Mouse (Mus musculus) megakaryocyte-erythroid progenitor cell, adult 5-6 weeks (primary cell): ENCODE results near the gene Chil1. TPM values are rescaled to one million over a fixed set of nuclear protein-coding genes. Genes with fewer than 3 reads are reported as not detected.

Source experiments
- ATAC-seq: replicated peaks from 2 replicates; pipeline ENCODE4 v1.8.0; 2016; ENCODE audit warnings: mild to moderate bottlenecking, inconsistent platforms; ENCODE audit not compliant: severe bottlenecking, poor library complexity, low FRiP score, low TSS enrichment
- total RNA-seq, 2 experiments: library from RNA; stranded (forward) in 1 of 2; stranded (reverse) in 1 of 2; fragments of 200-1000, 215-1000 nt in 1 of 2; fragments of >200 nt in 1 of 2; fragmentation: Nextera tagmentation in 1 of 2; gene quantifications; 2 replicates each; pipeline ENCODE4 v1.2.3; 2014 to 2017

Chil1 gene
- total RNA-seq, 2 experiments from 2014 or later = 2.4 TPM; not detected in 1

DNA sequence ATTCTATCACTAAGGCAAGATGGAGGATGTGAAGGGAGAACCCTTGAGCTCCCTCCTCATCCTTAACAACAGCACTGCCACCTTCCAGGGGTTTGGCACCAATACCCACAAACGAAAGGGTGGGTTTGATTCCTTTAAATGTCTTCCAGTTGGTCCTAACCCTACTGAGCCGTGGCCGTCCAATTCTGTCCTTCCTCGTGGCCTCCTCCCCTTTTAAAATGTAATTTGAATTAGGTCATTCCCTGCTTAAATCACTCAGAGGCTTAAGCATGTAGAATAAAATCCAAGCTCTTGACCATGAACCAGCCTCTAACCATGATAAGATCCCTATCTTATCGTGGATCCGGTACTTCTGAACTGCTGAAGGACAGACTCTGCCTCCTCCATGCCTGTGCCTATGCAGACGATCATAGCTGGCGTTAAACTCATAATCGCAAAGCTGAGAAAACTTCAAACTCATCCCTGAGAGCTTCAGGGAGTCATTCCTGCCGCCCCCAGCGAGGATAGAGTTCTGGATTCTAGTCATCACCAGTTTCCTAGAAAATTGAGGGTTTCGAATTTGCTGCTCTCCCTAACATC is 42.8 kb downstream of the Chil1 start:
- ATAC-seq = no peak

DNA sequence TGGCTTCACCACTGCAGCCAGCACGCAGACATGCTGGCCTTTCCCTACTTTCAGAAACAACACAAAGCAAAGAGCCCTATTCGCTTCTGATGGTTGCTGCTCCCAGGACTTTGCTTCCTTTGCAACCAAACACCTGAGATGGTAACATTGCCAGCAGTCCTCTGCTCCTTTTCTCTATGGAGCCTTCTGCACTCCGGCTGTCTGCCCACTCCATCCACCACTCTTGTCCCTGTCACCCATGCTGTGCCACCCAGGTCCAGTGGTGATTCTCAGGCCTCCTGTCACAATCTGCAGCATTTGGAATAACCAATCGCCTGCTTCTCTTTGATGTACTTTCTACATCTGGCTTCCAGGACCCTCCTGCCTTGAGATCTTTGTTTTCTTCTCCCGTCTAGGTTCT is 43.4 kb downstream of the Chil1 start:
- ATAC-seq = no peak

DNA sequence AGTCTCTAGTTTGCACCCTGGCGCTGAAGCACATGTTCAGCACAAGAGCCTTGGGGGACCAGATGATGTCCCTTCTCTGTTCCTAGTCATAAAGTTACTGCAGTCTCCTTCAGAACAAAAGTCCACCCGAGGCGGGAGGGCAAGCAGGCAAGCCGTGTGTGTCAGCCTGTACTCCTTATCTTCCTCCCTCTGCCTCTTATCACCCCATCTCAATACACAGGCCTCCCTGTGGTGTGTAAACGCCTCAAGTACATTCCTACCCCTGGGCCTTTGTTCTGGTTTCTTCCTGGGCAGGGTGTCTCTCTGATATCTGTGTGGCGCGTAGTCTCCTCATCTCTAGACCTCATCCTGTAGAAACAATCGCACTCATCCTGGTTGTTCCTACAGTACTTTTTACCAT is 44.8 kb downstream of the Chil1 start:
- ATAC-seq = no peak

DNA sequence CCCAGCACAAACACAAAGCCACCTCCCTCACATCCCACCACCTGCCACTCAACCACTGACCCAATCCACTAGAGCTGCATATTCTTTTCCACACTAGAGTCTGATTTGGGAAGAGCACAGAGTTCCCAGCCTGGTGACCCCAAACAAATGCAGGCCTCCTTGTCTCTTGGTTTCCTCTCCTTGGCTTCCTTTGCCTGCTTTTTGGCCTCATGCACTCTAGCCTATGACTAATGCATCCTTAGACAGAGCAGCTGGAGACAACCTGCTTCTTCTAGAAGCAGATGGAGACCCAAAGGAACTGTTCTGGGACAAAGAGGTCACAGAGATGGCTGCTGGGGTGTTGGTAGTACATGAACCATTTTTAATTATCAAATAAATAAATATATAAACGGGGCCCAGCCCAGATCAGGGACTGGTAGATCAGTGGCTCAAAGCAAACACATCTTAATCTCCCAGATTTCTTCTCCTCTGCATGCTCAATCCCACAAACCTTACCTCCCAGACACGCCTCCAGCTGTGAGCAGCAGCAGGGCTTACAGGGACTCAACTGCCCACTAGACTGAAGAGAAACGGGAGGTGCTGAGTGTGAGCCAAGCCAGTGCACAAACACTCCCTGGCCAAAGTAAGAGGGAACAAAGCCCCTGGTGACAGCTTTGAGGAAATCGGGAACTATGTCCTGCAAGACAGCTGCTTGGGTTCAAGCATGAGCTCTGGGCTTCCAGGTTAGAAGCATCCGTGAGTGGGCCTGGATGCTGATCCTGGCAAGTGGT is 48.0 kb downstream of the Chil1 start:
- ATAC-seq = no peak

DNA sequence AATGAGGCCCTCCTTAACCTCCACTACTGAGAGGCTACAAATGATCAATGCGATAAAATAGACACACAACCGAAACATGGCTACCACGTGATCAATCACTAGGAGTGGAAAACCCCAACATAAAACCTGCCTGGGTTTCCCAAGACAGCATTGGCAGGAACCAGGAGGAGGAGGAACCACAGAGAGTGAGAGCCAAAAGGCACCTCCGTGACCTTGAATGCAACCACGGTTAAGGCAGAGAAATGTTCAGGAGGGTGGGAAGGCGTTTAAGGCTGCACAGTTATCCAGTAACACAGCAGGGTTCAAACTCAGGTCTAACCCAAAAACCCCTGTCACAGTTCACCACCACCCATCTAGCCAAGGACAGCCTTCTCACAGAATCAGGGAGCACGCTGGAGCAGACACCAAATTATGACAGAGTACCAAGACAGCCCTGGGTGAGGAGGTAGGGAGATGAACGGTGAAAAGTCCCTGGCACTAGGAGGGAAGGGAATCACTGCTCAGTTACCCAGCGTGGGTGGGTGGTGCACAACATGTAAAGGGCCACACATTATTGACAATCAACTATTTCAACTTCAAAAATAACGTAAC is 48.8 kb downstream of the Chil1 start:
- no peak for ATAC-seq

DNA sequence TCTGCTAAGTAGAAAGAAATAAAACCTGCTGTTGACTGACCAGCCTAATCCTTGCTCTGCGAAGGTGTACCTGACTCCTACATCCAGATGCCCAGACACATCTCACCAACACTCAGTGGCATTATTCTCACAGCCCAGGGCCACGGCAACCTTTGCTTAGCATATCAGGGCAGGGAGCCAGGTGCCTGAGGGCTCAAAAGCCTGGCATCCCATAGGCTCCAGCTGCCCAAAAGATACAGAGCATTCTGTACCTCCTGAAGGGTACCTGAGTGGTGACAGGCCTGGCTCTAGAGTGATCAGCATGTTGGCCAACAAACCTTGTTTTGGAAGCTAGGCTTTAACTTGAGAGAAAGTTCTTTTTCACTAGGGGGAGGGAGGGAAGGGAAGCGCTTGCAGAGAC is 49.3 kb downstream of the Chil1 start:
- no peak for ATAC-seq

DNA sequence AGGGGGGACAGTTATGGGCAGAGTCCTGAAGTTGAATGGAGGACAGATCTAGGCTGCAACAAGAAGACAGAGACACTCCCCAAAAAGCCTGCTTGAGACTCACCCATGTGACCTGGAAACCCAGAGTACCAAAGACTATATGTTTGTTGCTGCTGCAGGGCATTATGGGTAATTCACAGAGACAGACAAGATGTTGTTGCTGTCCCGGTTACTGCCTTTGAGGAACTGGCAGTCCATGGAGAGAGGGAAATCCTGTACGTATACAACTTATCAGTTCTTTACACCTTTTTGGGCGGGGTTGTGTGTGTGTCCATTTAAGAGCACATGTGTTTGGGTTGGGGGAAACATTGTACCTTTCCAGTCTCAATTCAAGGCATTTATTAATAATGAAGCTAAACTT is 49.7 kb downstream of the Chil1 start:
- 0 out of 2 replicates have a peak, but pooled peaks have one; percentile 9 for ATAC-seq

DNA sequence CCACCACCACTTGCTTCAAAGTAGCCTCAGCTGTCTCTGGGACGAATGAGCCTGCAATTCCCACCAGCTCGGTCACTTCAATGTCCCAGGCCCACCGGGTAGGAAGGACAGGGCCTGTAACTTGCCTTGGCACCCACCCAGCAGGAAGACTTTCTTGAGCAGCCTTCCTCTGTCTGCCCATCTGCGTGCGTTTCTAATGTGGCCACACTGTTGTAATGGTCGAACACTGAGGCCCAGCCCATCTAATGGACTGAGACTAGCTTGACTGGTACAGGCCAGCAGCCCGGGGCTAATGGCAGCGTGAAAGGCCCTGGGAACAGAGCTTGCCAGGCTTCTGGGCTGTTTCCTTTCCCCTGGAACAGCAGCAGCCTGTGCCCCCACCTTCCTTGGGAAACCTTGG is 50.4 kb downstream of the Chil1 start:
- ATAC-seq = no peak

DNA sequence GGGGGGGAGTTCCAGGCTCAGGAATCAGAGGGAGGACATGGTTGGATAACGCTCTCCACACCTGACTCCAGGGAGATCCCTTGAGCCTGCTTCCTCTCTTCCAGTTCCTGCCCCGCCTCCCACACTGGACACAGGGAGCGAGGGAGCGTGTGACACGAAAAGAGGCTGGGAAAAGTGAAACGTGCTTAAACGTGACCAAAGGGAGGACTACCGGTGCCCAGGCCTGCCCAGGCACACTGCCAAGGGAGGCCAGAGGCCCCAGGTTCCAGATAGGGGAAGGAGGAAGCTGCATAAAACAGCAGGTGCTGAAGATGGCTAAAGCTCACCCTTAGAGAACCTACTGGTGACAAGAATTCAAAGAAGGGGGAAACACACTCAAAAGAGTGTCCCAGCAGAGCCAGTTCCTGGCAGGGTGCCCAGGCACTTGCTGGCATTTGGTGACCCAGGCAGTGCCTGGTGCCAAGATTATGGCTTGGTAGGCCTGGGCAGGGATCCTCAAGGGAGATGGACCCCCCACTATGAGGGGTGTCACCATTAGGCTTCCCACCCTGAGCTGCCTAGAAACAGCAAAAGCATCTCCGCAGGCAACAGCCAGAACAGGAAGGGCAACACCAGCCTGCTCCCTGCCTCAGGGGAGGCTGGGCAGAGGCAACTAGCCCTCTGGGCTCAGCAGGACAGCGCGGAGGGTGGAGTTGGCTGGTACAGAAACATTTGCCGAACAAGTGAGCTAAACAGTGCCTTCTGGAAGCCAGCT is 51.0 kb downstream of the Chil1 start:
- ATAC-seq = no peak

DNA sequence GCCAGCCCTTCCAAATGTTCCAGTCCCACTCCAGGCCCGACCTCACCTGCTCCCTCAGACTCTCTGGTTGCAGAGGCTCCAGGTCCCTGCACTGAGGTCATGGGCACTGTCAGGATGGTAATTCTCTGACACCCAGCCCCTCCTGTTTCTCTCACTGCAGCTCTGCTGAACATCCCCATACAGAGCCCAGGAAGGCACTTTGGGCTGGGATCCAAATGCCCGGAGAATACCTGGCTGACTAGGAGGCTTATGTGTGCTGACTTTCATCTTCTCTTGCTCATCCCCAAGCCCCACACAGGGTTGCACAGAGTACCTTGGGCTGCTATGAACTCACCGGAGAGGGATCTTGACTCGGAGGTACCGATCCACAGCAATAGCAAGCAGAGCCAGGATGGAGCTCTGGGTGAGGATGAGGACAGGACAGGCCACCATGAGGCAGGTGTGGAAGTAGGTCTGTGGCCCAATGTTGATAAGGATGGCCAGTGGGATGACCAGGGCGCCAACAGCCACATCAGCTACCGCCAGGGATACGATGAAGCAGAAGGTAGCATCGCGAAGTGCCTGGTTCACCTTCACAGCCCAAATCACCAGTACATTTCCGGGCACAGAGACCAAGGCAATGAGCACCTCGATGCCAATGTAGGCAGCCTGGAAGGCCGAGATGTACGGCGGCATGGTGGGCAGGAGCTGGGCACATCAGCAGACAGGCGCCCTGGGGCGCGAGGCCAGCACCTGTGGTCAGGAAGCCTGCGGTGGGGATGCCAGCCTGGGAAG is 51.9 kb downstream of the Chil1 start:
- ATAC-seq = no peak

DNA sequence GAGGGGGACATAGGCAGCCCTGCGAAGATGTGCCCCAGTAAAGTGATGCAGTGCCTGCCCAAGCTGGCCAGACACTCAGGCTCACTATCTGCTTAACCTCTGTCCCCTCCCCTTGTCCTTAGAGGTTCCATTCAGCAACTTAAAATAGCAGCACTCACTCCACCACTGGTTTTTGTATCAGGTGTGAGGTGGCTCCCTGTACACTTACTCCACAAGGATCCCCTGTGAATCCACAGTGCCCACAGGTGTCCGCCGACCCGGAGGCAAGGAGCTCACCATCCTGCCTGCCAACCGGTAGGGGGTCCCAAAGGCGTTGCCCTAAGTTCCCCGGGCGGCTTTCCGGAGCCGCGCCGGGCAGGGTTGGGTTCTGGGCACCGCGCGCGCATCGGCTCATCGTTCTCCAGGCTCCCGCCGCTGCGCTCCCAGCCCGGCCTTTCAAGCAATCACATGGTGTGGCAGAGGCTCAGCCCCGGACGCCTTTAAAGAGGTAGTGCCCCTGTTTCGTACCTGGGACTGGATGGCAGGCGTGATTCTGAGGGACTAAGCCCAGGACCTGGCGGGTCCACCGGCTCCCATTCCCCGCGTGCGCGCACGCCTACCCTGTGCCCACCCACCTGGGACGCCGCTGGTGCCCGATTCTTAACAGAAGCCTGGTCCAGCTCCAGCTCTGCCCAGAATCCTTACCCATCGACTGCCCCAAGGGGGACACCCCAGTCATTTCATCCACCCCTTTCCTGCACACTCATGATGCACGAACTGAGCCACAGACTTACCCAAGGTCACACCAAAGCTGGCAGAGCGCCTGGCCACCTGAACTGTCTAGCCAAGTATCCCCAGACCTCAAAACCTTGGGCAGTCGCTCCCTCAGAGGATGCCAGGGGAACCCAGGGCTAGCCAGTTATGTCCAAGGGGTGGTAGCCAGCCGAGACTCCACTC is 52.7 kb downstream of the Chil1 start:
- ATAC-seq = no peak

DNA sequence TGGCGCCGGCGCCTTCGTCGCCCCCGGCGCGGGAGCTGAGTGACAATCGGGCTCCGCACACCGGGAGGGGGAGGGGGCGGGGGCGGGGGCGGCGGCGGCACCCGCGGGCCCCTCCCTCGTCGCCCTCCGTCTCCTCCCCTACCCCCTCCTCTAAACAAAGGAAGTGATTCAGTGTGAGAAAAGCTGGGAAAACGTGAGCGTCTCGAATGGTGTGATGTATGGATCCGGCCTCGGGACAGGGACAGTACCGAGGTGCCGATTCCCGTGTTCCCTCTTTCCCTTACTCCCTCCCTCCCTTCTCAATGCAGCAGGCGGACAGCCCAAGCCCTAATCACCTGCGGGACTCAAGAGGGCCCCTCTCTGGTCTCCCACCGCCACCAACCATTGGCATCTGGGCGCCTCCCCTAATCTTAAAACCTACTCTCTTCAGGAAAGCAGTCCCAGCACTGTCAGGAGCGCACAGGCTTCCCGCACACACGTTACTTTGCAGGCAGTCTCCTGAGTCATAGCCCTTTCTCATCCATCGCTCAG is 53.5 kb downstream of the Chil1 start, which contains the start of gene Adora1:
Gene Adora1 (minus strand): TSS at position 41 of the 531 bp plus-strand sequence.
- ATAC-seq = no peak

DNA sequence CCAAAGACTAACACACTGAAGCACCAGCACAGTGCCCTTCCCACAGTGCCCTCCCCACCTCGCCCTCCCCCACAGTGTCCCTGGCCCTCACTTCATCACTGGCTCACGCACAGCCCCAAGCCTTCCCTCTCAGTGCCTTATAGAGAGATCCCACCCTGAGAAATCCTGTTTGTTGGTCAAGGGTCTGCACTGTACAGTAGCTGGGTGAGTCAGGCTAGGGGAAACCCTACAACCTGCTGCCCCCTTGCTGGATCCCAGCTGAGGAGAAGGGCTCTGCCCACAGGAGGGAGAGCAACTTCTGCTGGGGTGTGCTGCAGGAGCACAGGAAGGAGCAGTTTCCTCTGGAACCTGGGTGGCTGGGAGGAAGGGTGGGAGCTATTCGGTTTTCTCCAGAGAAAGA is 54.2 kb downstream of the Chil1 start:
- ATAC-seq = no peak

DNA sequence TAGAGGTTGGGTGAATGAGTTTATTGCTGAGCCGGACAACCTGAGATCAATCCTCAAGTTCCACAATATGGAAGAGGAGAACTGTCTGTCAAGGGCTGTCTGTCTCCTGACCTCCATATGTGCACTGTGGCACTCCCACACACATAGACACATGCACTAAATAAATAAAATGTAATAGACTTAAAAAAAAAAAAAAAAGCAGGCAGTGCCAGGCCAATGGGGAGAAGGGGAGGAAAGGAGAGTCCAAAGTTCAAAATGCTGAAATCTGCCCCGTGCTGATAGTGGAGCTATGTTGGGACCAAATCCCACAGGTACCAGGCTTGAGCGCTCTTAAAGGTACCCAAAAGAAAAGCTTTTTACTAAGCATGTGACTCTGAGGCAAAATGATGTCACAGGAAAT is 55.5 kb downstream of the Chil1 start:
- no peak for ATAC-seq
